Mouse (Mus musculus): ENCODE results near the gene Ccs. TPM values are rescaled to one million over a fixed set of nuclear protein-coding genes. Genes with fewer than 3 reads are reported as not detected.
A peak's percentile ranks its signal among the peaks of the same experiment; 100 is the strongest.
"Not testable (repeated sequence)": the region's sequence is repeated elsewhere in the genome, so short reads cannot be mapped to it uniquely, and the experiment has no call there.

Ccs gene
- polyA plus RNA-seq (2014; fragmentation: Nextera tagmentation; extraction: Ambion mirVana): 48.3 and 54.1 TPM in 2 replicates

DNA sequence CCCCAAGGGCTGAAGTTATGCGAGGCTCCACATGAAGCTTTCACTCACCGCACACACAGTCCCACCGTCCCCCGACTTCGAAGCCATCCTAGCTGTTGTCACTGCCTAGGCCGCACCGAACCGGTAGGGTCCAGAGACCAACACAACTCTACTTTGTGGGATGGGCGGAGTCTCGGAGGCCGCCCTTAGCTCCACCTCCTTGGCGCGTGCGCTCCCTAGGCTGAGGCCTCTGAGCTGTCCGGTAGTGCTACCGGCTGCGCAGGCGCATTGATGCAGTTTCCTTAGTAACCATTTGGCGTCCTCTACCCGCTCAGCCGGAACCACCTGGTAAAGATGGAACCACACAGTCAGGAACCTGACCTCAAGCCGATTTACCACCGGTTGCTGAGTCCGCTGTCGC lies at the start of gene Ccs, which contains the start of gene Ccdc87:
TSS of gene Ccs (minus strand) at position 184 of the 400 bp plus-strand sequence.
TSS of gene Ccdc87 (plus strand) at position 218 of the 400 bp plus-strand sequence.
- no peaks in the 10 kb centered on the region for H3K9me3 ChIP-seq (ENCODE audit: control insufficient read depth, low read length)
- DNase-seq (ENCODE audit: low spot score) (peak; percentile 97), ATAC-seq (ENCODE audit: low read depth) (peak; percentile 99)
- peaks cover 8% of the 10 kb centered on the region; the same call in 1 of the 2 replicates for H3K4me1 ChIP-seq (ENCODE audit: control insufficient read depth, insufficient read depth, low read length)
- peaks cover 23% of the 10 kb centered on the region for H3K27me3 ChIP-seq (replicated peaks; ENCODE audit: control insufficient read depth, insufficient read depth, low read length)
- H3K4me3 ChIP-seq (ENCODE audit: low read depth, low read length): peak within 1 kb of the TSS; percentile 69
- H3K4me2 ChIP-seq (ENCODE audit: low read depth, low read length): peak within 1 kb of the TSS; percentile 74
- no peak within 1 kb of the TSS; the same call in 1 of the 2 replicates for H3K27ac ChIP-seq (replicated peaks; ENCODE audit: low read depth, low read length)
- H3K36me3 ChIP-seq (ENCODE audit: control insufficient read depth, insufficient read depth, low read length): 0 out of 2 replicates have a peak, but pooled peaks cover 13% of the 10 kb centered on the region
- WGBS: under 1% methylated on average over 25 of the region's 25 CpGs
- H3K9ac ChIP-seq (ENCODE audit: low read depth, low read length): peak within 1 kb of the TSS; percentile 77

DNA sequence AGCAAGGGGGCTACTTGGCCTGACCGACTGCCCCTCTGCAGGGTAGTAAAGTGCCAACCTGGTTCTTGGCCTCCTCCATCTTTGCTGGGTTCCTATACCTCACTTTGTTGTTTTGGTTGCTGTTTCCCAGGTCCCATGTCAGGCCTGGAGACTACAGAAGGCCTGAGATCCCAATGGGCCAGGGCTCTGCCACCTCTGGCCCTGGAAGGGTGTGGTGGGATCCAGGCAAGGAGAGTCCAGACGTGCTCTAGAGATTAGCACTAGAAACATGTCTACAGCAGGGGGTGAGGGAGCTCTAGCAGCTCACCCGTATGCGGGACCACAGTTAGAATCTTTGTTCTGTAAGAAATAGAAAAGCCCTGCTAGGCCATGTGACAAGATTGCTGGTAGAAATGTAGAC lies 44.8 kb upstream of the Ccs start:
- Histone ChIP-seq H3K9me3 (ENCODE audit: control insufficient read depth, low read length) (no peaks in the 10 kb centered on the region), H3K4me1 (ENCODE audit: control insufficient read depth, insufficient read depth, low read length) (0 out of 2 replicates have a peak, but pooled peaks cover 3% of the 10 kb centered on the region), H3K27me3 (replicated peaks; ENCODE audit: control insufficient read depth, insufficient read depth, low read length) (no peaks in the 10 kb centered on the region), H3K27ac (replicated peaks; ENCODE audit: low read depth, low read length) (no peak overlapping the region), H3K4me3 (ENCODE audit: low read depth, low read length) (no peak overlapping the region), H3K9ac (ENCODE audit: low read depth, low read length) (no peak overlapping the region), H3K4me2 (ENCODE audit: low read depth, low read length) (no peak overlapping the region), H3K36me3 (ENCODE audit: control insufficient read depth, insufficient read depth, low read length) (no peaks in the 10 kb centered on the region)
- 87% methylated on average over 4 of the region's 4 CpGs for WGBS
- DNase-seq (ENCODE audit: low spot score) (no peak), ATAC-seq (ENCODE audit: low read depth) (no peak)

DNA sequence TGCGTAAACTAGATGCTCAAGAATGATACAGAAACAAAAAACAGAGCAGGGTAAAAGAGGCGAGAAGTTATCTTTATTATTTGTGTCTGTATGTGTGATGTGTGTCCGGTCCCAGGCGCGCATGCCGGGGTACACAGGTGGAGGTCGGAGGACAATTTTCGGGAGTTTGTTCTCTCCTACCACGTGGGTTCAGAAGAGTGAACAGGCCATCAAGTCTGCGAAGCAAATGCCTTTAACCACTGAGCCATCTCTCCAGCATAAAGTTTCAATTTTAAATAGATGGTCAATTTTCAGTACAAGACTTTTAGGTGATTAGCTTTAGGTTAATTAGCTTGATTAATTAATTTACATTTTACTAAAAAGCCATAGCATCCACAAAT lies 40.2 kb upstream of the Ccs start:
- Histone ChIP-seq H3K4me1 (ENCODE audit: control insufficient read depth, insufficient read depth, low read length) (peaks cover 12% of the 10 kb centered on the region; the same call in 1 of the 2 replicates), H3K4me3 (ENCODE audit: low read depth, low read length) (peak overlapping the region; percentile 95), H3K27me3 (replicated peaks; ENCODE audit: control insufficient read depth, insufficient read depth, low read length) (no peaks in the 10 kb centered on the region), H3K36me3 (ENCODE audit: control insufficient read depth, insufficient read depth, low read length) (no peaks in the 10 kb centered on the region), H3K27ac (replicated peaks; ENCODE audit: low read depth, low read length) (no peak overlapping the region), H3K4me2 (ENCODE audit: low read depth, low read length) (peak overlapping the region; percentile 83), H3K9me3 (ENCODE audit: control insufficient read depth, low read length) (no peaks in the 10 kb centered on the region), H3K9ac (ENCODE audit: low read depth, low read length) (peak overlapping the region; percentile 88)
- WGBS: 47% methylated on average over 10 of the region's 10 CpGs
- DNase-seq (ENCODE audit: low spot score) (no peak), ATAC-seq (ENCODE audit: low read depth) (no peak)

DNA sequence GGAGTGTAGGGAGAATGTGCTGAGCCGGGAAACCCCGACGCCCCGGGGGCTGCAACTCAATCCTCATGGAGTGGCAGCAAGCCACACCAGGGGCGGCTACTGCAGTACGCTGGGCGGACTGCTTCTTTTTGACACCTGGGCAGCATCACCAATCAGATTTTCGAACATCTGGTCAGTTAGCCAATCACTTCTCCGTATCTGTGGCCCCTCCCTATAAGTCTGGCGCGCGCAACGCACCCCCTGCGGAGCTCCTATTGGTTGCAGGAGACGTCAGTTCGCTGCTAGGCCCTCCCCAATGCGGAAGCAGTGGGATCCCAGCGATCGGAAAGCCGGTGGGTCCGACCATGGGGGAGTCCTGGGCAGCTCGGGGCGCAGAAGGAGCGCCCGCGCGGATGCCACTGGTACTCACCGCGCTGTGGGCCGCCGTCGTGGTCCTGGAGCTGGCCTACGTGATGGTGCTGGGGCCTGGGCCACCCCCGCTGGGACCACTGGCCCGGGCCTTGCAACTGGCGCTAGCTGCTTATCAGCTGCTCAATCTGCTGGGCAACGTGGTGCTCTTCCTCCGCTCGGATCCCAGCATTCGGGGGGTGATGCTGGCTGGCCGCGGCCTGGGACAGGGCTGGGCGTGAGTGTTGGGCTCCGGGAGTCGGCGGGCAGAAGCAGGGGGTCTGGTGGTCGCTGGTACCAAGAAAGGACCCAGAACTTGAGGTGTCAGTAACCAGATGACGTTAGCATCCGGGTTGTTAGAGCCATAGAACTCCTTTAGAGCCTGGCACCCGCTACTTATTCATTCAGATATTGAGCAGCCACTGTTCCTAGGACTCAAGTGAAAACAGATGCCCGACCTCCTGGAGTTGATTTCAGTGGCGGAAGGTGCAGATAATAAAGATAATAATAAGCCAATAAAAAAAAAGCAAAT lies 39.5 kb upstream of the Ccs start, which contains the start of gene Zdhhc24:
TSS of gene Zdhhc24 (plus strand) at position 264 of the 919 bp plus-strand sequence.
- Histone ChIP-seq H3K27me3 (replicated peaks; ENCODE audit: control insufficient read depth, insufficient read depth, low read length) (no peaks in the 10 kb centered on the region), H3K36me3 (ENCODE audit: control insufficient read depth, insufficient read depth, low read length) (no peaks in the 10 kb centered on the region), H3K4me3 (ENCODE audit: low read depth, low read length) (peak within 1 kb of the TSS; percentile 95), H3K4me1 (ENCODE audit: control insufficient read depth, insufficient read depth, low read length) (peaks cover 12% of the 10 kb centered on the region; the same call in 1 of the 2 replicates), H3K9ac (ENCODE audit: low read depth, low read length) (peak within 1 kb of the TSS; percentile 88), H3K27ac (replicated peaks; ENCODE audit: low read depth, low read length) (peak within 1 kb of the TSS; percentile 64; the same call in 1 of the 2 replicates), H3K9me3 (ENCODE audit: control insufficient read depth, low read length) (no peaks in the 10 kb centered on the region), H3K4me2 (ENCODE audit: low read depth, low read length) (peak within 1 kb of the TSS; percentile 83)
- ATAC-seq (ENCODE audit: low read depth) (peak; percentile 98), DNase-seq (ENCODE audit: low spot score) (peak; percentile 98)
- 1% methylated on average over 44 of the region's 52 CpGs for WGBS

- Histone ChIP-seq H3K4me2 (ENCODE audit: low read depth, low read length) (peak within 1 kb of the TSS; percentile 83), H3K27me3 (replicated peaks; ENCODE audit: control insufficient read depth, insufficient read depth, low read length) (no peaks in the 10 kb centered on the region), H3K9me3 (ENCODE audit: control insufficient read depth, low read length) (no peaks in the 10 kb centered on the region), H3K4me1 (ENCODE audit: control insufficient read depth, insufficient read depth, low read length) (peaks cover 12% of the 10 kb centered on the region; the same call in 1 of the 2 replicates), H3K27ac (replicated peaks; ENCODE audit: low read depth, low read length) (peak within 1 kb of the TSS; percentile 64; the same call in 1 of the 2 replicates), H3K36me3 (ENCODE audit: control insufficient read depth, insufficient read depth, low read length) (no peaks in the 10 kb centered on the region), H3K9ac (ENCODE audit: low read depth, low read length) (peak within 1 kb of the TSS; percentile 88), H3K4me3 (ENCODE audit: low read depth, low read length) (peak within 1 kb of the TSS; percentile 95)
- ATAC-seq (ENCODE audit: low read depth) (peak; percentile 10; the same call in 1 of the 2 replicates), DNase-seq (ENCODE audit: low spot score) (peak; percentile 52)
- WGBS: 5% methylated on average over 15 of the region's 17 CpGs
Observed at GRCm38 (mm10) chr19:4877785-4878184, 38.7 kb upstream of the Ccs start, which contains the start of gene Actn3. Gene Actn3 (minus strand): TSS chr19:4877909.

DNA sequence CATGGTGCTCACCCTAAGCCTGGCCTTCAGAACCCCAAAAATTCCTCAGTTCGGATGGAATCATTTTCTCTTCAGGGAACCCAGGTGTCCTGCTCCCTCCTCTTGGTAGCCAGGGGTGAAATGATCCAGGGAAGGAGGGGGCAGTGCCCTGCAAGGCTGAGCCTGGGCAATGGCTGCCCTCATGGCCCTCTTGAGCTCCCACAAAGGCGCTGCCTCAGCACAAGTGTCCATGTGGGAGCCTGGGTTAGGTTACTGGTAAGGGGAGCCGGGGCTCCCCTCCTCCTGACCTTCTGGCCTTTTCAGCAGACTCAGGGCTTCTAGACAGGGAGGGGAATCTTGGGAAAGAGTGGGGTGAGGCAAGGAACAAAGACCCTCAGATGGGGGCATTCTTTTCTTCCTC lies 37.6 kb upstream of the Ccs start:
- H3K27ac ChIP-seq (replicated peaks; ENCODE audit: low read depth, low read length): no peak overlapping the region
- ATAC-seq (ENCODE audit: low read depth) (no peak), DNase-seq (ENCODE audit: low spot score) (no peak)
- H3K4me2 ChIP-seq (ENCODE audit: low read depth, low read length): peak overlapping the region; percentile 83
- H3K9me3 ChIP-seq (ENCODE audit: control insufficient read depth, low read length): no peaks in the 10 kb centered on the region
- H3K4me3 ChIP-seq (ENCODE audit: low read depth, low read length): 0 out of 2 replicates have a peak overlapping the region, but pooled peaks have one; percentile 3
- H3K27me3 ChIP-seq (replicated peaks; ENCODE audit: control insufficient read depth, insufficient read depth, low read length): no peaks in the 10 kb centered on the region
- peaks cover 12% of the 10 kb centered on the region; the same call in 1 of the 2 replicates for H3K4me1 ChIP-seq (ENCODE audit: control insufficient read depth, insufficient read depth, low read length)
- H3K36me3 ChIP-seq (ENCODE audit: control insufficient read depth, insufficient read depth, low read length): no peaks in the 10 kb centered on the region
- 54% methylated on average over 3 of the region's 3 CpGs for WGBS
- H3K9ac ChIP-seq (ENCODE audit: low read depth, low read length): 0 out of 2 replicates have a peak overlapping the region, but pooled peaks have one; percentile 6

- ATAC-seq (ENCODE audit: low read depth): no peak
- no peaks in the 10 kb centered on the region for H3K36me3 ChIP-seq (ENCODE audit: control insufficient read depth, insufficient read depth, low read length)
Observed at GRCm38 (mm10) chr19:4876241-4876640, 37.1 kb upstream of the Ccs start.

DNA sequence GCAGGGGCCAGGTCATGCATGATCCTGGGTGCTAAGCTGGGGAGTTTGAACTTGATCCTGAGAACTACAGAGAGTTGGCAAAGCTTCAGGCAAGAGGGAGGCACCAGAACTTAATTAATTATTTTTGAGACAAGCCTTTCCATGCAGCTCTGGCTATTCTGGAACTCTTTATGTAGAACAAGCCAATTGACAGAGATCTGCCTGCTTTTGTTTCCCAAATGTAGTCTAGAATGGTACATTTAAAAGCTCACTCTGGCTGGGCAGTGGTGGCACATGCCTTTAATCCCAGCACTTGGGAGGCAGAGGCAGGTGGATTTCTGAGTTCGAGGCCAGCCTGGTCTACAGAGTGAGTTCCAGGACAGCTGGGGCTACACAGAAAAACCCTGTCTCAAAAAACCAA lies 35.5 kb upstream of the Ccs start:
- H3K27me3 ChIP-seq (replicated peaks; ENCODE audit: control insufficient read depth, insufficient read depth, low read length); H3K4me3 ChIP-seq (ENCODE audit: low read depth, low read length); ATAC-seq (ENCODE audit: low read depth); DNase-seq (ENCODE audit: low spot score); H3K9ac ChIP-seq (ENCODE audit: low read depth, low read length); H3K27ac ChIP-seq (replicated peaks; ENCODE audit: low read depth, low read length); H3K36me3 ChIP-seq (ENCODE audit: control insufficient read depth, insufficient read depth, low read length); H3K9me3 ChIP-seq (ENCODE audit: control insufficient read depth, low read length); H3K4me2 ChIP-seq (ENCODE audit: low read depth, low read length): not testable (repeated sequence)
- H3K4me1 ChIP-seq (ENCODE audit: control insufficient read depth, insufficient read depth, low read length): peaks cover 12% of the 10 kb centered on the region; the same call in 1 of the 2 replicates
- 95% methylated on average over 1 of the region's 1 CpGs for WGBS

More at GRCm38 (mm10) chr19:4876241-4876640, 37.1 kb upstream of the Ccs start:
- 60% methylated on average over 3 of the region's 4 CpGs for WGBS
- Histone ChIP-seq H3K4me3 (ENCODE audit: low read depth, low read length) (no peak overlapping the region), H3K27me3 (replicated peaks; ENCODE audit: control insufficient read depth, insufficient read depth, low read length) (no peaks in the 10 kb centered on the region), H3K9ac (ENCODE audit: low read depth, low read length) (no peak overlapping the region), H3K27ac (replicated peaks; ENCODE audit: low read depth, low read length) (no peak overlapping the region), H3K4me2 (ENCODE audit: low read depth, low read length) (peak overlapping the region; percentile 83; the same call in 1 of the 2 replicates), H3K9me3 (ENCODE audit: control insufficient read depth, low read length) (no peaks in the 10 kb centered on the region), H3K4me1 (ENCODE audit: control insufficient read depth, insufficient read depth, low read length) (peaks cover 12% of the 10 kb centered on the region; the same call in 1 of the 2 replicates)
- DNase-seq (ENCODE audit: low spot score): peak; percentile 63

Measured in embryonic facial prominence, embryonic 14.5 days (tissue).